Mouse (Mus musculus) c-Kit-positive CD71-positive TER-119-negative erythroid progenitor cells, embryonic 14.5 days (primary cell): ENCODE data around the gene Olfr1249.
"Not testable (repeated sequence)": the region's sequence is repeated elsewhere in the genome, so short reads cannot be mapped to it uniquely, and the experiment has no call there.

Experiments
- DNase-seq: peaks from one replicate; pipeline ENCODE4 v3.0.0-alpha.2; 2013; ENCODE audit warnings: low read depth

Olfr1249 gene

GRCm38 (mm10) chr2:89634883-89635282, at the start of gene Olfr1249:
Gene Olfr1249 (minus strand): TSS chr2:89634983.
- no peak for DNase-seq

- DNase-seq: no peak
Observed at GRCm38 (mm10) chr2:89671836-89672235, 37.1 kb upstream of the Olfr1249 start, which contains the start of gene Olfr1251. Gene Olfr1251 (minus strand): TSS chr2:89671936.

DNA sequence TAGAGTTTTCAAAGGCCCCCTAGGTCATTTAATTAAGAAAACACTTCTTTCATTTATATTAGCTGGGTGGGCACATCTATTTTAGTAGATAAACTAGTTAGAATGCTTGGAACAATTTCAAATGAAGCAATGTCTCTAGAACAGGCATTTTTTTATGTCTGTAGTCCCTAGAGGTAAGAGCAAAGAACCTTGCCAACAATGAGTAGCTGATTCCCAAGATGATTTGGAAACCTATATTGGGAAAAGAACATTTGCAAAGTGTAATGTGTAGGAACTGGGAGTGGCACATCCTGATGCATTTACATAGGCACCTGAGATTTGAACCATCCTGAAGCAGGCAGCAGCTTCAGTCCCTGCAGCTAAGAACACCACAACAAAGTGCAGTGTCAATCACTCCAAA, 26.6 kb upstream of the Olfr1249 start, which contains the start of gene Olfr1250:
TSS of gene Olfr1250 (minus strand) at position 101 of the 400 bp plus-strand sequence.
- DNase-seq: no peak

DNA sequence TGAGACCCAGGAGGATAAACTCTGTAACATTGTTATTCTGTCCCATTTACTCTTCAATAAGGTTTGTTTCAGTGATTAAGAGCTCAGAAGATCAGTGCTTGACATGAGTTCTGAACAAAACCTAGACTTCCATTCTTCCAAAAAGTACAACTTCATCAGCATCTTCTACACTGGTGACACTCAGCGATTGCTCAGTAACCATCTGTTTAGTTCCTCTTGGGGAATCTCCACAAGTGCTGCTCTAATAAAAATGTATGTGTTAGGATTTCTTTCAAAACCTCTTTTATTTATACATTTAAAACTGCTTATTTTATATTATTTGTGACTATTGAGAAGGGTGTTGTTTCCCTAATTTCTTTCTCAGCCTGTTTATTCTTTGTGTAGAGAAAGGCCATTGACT, 16.6 kb downstream of the Olfr1249 start, which contains the start of gene Olfr1248:
TSS of gene Olfr1248 (minus strand) at position 101 of the 400 bp plus-strand sequence.
- not testable (repeated sequence) for DNase-seq

DNA sequence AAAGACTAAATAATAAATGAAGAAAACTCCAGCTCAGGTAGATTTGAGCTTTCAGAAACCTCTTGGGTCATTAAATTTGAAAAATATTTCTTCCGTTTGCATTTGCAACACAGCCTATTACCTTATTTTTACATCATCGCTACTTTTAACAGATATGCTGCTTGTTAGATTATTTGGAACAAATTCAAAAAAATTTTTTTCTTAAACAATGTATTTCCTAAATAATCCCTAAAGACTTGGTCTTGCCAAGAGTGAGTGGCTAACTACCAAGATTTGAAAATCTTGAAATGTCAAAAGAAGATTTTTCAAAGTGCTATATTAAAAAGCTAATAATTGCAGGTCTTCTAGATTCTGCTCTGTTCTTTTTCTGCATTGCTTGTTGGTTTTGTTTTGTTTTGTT, 20.8 kb downstream of the Olfr1249 start, which contains the start of gene Olfr1247:
TSS of gene Olfr1247 (minus strand) at position 101 of the 400 bp plus-strand sequence.
- no peak for DNase-seq

- DNase-seq: no peak
Observed at GRCm38 (mm10) chr2:89593057-89593456, 41.7 kb downstream of the Olfr1249 start, which contains the start of gene Olfr1246. Gene Olfr1246 (minus strand): TSS chr2:89593157.
